Mouse (Mus musculus): Measurements from ENCODE around the gene Cacna1c. TPM values are rescaled to one million over a fixed set of nuclear protein-coding genes. Genes with fewer than 3 reads are reported as not detected.

Gene Cacna1c
- polyA plus RNA-seq, 1 experiment from 2014 or later, result 6.2 TPM

DNA sequence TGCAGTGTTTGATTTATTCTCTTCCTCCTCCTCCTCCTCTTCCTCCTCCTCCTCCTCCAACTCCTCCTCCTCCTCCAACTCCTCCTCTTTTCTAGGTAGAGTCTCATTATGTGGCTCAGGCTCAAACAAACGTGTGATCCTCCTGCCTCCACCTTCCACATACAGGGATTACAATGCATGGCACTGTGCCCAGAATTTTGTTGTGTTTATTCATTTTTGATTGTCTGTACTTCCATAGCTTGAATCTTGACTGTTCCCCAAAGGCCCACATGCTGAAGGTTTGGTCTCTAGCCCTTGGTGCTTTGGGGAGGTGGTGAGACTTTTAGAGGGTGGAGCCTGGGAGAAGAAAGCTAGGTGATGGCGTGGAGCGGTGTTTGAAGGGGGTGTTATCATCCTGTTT lies 383.7 kb downstream of the Cacna1c start:
- Histone ChIP-seq H3K4me1 (peaks cover 3% of the 10 kb centered on the region; the same call in 1 of the 2 replicates), H3K4me3 (replicated peaks) (no peak overlapping the region), H3K9ac (no peak overlapping the region), H3K27me3 (no peaks in the 10 kb centered on the region), H3K9me3 (no peaks in the 10 kb centered on the region), H3K36me3 (replicated peaks) (no peaks in the 10 kb centered on the region), H3K27ac (no peak overlapping the region), H3K4me2 (no peak overlapping the region)
- 78% methylated on average over 3 of the region's 3 CpGs for WGBS
- no peak for ATAC-seq (ENCODE audit: low FRiP score)

DNA sequence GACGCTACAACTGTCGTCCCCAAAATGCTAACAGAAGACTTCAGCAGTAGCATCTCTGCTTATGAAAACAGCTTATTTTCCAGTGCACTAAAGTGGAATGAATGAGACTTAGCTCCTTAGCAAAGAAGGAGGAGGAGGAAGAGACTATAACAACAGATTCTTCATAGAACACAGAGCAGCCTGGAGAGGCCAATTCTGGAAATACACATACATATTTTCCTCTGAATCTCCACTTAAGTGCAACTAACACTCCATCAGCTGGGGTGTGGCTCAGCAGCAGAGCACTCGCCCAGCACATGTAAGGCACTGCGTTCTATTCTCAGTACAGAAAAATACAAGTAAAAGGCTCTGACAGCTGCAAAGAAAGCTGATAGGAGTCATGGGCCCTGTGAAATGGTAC lies 384.2 kb downstream of the Cacna1c start:
- H3K4me3 ChIP-seq (replicated peaks), result no peak overlapping the region
- WGBS, result 87% methylated on average over 4 of the region's 4 CpGs
- ATAC-seq (ENCODE audit: low FRiP score), result no peak
- H3K9ac ChIP-seq, result no peak overlapping the region
- H3K36me3 ChIP-seq (replicated peaks), result no peaks in the 10 kb centered on the region
- no peaks in the 10 kb centered on the region for H3K27me3 ChIP-seq
- H3K4me1 ChIP-seq, result peaks cover 3% of the 10 kb centered on the region; the same call in 1 of the 2 replicates
- H3K9me3 ChIP-seq, result no peaks in the 10 kb centered on the region
- no peak overlapping the region for H3K4me2 ChIP-seq
- H3K27ac ChIP-seq, result no peak overlapping the region

DNA sequence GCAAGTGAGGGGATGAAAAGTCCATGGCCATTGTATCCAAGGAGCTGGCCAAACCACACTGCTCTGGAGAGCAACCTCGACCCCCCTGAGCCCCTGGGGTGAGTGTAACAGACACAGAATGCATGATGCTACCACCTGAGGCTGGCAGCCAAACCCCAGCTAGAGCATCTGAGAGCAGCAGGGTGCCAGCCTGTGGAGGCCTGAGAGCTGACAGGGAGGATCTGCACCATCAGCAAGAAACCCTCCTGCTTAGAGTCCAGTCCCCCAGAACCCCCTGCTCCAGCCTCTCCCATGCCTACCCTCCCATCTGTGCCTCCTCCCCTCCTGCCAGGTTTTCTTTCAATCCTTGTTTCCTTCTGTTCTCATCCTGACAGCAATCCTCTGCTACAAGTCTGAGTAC lies 385.4 kb downstream of the Cacna1c start:
- Histone ChIP-seq H3K9me3 (no peaks in the 10 kb centered on the region), H3K4me2 (no peak overlapping the region), H3K36me3 (replicated peaks) (no peaks in the 10 kb centered on the region), H3K4me1 (peaks cover 3% of the 10 kb centered on the region; the same call in 1 of the 2 replicates), H3K27ac (no peak overlapping the region), H3K4me3 (replicated peaks) (no peak overlapping the region), H3K27me3 (no peaks in the 10 kb centered on the region), H3K9ac (no peak overlapping the region)
- 10% methylated on average over 1 of the region's 1 CpGs for WGBS
- ATAC-seq (ENCODE audit: low FRiP score), result no peak

DNA sequence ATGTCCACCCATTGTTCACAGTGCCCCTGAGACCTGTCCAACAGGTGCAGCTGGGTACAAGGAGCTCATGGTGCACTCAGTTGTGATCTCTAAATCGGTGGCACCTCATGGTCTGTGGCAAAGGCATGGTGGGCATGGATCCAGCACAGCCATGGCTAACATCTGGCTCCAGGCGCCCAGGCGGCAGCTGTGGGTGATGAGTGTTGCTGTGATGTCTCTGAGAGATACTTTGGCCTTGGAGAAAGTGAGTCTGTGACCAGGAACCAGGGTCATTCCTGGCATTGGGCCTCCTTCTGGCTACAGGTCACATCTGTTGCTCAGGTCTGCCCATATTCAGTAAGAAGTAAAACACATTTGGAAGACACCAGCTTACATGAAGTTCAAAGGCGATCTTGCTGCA lies 391.1 kb downstream of the Cacna1c start:
- H3K4me2 ChIP-seq, result no peak overlapping the region
- H3K27me3 ChIP-seq, result no peaks in the 10 kb centered on the region
- H3K27ac ChIP-seq, result no peak overlapping the region
- no peaks in the 10 kb centered on the region for H3K9me3 ChIP-seq
- no peak overlapping the region for H3K9ac ChIP-seq
- no peaks in the 10 kb centered on the region for H3K36me3 ChIP-seq (replicated peaks)
- ATAC-seq (ENCODE audit: low FRiP score), result no peak
- 92% methylated on average over 4 of the region's 4 CpGs for WGBS
- H3K4me3 ChIP-seq (replicated peaks), result no peak overlapping the region
- H3K4me1 ChIP-seq, result no peaks in the 10 kb centered on the region; the same call in 1 of the 2 replicates

DNA sequence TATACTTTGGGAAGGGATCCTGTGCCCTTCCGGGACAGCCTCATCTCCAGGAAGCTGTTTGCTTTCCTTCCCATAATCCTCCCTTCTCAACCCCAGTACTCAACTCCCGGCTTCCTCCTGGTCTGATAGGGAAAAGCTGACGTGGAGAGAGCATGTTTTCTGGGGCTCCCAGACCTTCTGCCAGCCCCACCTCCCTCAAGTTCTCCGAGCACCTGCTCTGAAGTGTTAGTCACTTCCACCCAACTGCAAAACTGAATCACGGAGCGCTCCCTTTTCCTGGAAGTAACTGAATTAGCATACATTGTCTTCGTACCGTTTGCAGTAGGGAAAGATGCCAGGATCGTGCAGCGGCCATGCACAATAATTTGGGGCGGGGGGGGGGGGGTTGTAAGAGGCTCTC lies 393.9 kb downstream of the Cacna1c start:
- H3K9me3 ChIP-seq, result no peaks in the 10 kb centered on the region
- no peak overlapping the region for H3K9ac ChIP-seq
- H3K4me2 ChIP-seq, result no peak overlapping the region
- 64% methylated on average over 11 of the region's 11 CpGs for WGBS
- no peaks in the 10 kb centered on the region; the same call in 1 of the 2 replicates for H3K4me1 ChIP-seq
- no peaks in the 10 kb centered on the region for H3K27me3 ChIP-seq
- no peak overlapping the region for H3K4me3 ChIP-seq (replicated peaks)
- H3K36me3 ChIP-seq (replicated peaks), result no peaks in the 10 kb centered on the region
- H3K27ac ChIP-seq, result no peak overlapping the region
- ATAC-seq (ENCODE audit: low FRiP score), result no peak

DNA sequence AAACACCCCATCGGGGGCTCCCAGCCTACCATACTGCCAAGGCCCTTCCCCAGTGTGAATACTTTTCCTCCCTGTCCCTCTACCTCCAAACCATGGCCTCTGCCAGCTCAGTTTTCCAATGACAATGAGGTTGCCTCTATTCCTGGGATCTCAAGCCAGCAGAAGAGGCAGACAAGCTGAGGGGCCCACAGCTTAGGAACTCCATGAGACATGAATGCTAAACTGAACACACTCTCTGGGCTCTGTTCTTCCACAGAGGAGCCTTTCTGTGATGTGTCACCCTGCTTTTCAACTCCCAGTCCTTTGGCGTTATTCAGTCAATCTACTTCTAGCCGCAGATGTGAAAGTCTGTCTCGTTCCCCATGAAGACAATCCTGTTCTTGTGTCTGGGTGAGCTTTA lies 399.8 kb downstream of the Cacna1c start:
- Histone ChIP-seq H3K27me3 (no peaks in the 10 kb centered on the region), H3K36me3 (replicated peaks) (no peaks in the 10 kb centered on the region), H3K9me3 (no peaks in the 10 kb centered on the region), H3K4me2 (no peak overlapping the region), H3K4me3 (replicated peaks) (no peak overlapping the region), H3K27ac (no peak overlapping the region), H3K9ac (no peak overlapping the region), H3K4me1 (peaks cover 10% of the 10 kb centered on the region)
- WGBS, result 91% methylated on average over 4 of the region's 4 CpGs
- ATAC-seq (ENCODE audit: low FRiP score), result no peak

DNA sequence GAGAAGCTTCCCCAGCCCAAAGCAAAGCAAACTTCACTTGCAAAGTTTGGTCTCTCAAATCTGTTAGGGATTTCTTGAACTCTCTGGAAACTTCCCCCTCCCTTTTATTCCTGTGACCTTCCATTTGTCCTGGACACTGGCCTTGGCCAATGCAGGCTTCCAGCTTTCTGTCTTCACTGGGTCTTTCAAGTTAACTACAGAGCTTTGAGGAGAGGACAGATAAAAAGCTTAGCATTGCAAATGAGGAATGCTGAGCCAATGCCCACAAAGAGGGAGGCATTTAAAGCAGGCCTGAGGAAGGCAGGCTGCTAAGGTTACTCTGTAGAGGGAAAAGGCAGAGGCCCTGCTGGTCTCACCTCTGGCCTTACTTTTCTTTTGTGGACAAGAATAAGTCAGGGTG lies 400.5 kb downstream of the Cacna1c start:
- Histone ChIP-seq H3K36me3 (replicated peaks) (no peaks in the 10 kb centered on the region), H3K4me3 (replicated peaks) (no peak overlapping the region), H3K9me3 (no peaks in the 10 kb centered on the region), H3K27ac (no peak overlapping the region), H3K27me3 (no peaks in the 10 kb centered on the region), H3K4me1 (peaks cover 10% of the 10 kb centered on the region), H3K4me2 (no peak overlapping the region), H3K9ac (no peak overlapping the region)
- ATAC-seq (ENCODE audit: low FRiP score), result no peak

DNA sequence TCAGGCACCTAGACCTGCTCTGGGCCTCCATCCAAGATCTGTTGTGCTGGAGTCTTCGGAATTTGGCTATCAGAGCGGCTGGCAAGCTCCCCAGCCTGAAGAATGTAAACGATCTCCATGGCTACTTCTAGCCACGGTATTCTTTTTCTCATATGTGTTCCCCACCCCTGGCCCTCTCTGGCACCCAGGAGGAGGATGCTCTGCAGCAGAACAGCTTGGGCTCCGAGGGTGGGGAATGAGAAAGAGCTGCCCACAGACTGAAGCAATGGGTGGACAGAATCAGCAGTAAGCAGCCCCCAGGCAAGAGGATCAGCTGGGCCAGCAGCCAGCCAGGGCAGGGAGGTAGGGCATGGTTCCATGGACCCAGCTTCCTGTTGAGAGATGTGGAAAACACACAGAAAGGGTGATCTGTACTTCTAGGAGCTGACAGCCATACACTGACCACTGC lies 404.3 kb downstream of the Cacna1c start:
- Histone ChIP-seq H3K9me3 (no peaks in the 10 kb centered on the region), H3K27me3 (no peaks in the 10 kb centered on the region), H3K4me2 (no peak overlapping the region), H3K36me3 (replicated peaks) (no peaks in the 10 kb centered on the region), H3K4me3 (replicated peaks) (no peak overlapping the region), H3K4me1 (peaks cover 10% of the 10 kb centered on the region; the same call in 1 of the 2 replicates), H3K9ac (no peak overlapping the region), H3K27ac (peak overlapping the region; percentile 56)
- no peak for ATAC-seq (ENCODE audit: low FRiP score)
- 62% methylated on average over 5 of the region's 5 CpGs for WGBS

DNA sequence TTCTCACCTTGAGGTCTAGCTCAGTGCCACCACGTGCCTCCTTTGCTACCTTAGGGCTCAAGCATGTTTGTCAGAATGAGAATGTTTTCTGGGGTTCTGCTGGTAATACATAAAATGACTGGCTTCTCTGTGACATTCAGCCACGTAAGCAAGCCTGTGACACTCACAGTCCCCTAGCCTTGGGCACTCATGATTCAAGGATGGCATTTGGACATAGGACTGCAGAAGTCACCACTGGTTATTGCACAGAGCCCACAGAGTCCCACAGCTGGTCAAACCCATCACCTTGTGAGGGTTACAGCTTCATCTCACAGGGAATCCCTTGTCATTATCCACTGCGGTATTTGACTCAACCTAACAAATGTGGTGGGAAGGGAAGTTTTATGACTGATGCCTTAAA lies 408.3 kb downstream of the Cacna1c start:
- ATAC-seq (ENCODE audit: low FRiP score), result no peak

DNA sequence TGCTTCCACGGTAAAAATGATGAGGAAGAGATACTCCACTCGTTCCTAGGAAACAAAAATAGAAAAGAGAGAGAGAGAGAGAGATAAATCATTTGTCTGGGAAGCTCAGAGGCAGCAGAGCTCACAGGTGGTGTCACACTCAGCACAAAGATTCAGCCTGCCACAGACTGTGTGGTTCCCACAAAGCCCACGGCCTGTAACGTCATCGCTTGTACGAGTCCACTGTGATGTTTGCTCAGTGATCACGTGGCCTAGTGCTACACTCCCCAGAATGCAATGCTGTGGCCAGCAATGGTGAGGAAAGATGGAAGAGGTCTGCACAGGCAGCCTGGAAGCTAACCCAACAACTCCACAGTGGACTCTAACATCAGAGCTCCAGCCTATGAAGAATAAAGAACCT lies 415.9 kb downstream of the Cacna1c start:
- ATAC-seq (ENCODE audit: low FRiP score), result no peak

More for the DNA sequence above, 408.3 kb downstream of the Cacna1c start:
- 84% methylated on average over 3 of the region's 3 CpGs for WGBS
- H3K36me3 ChIP-seq (replicated peaks), result no peaks in the 10 kb centered on the region
- H3K4me2 ChIP-seq, result no peak overlapping the region
- H3K4me1 ChIP-seq, result peaks cover 5% of the 10 kb centered on the region; the same call in 1 of the 2 replicates
- no peak overlapping the region for H3K9ac ChIP-seq
- H3K4me3 ChIP-seq (replicated peaks), result no peak overlapping the region
- no peaks in the 10 kb centered on the region for H3K9me3 ChIP-seq
- H3K27me3 ChIP-seq, result no peaks in the 10 kb centered on the region
- no peak overlapping the region for H3K27ac ChIP-seq

DNA sequence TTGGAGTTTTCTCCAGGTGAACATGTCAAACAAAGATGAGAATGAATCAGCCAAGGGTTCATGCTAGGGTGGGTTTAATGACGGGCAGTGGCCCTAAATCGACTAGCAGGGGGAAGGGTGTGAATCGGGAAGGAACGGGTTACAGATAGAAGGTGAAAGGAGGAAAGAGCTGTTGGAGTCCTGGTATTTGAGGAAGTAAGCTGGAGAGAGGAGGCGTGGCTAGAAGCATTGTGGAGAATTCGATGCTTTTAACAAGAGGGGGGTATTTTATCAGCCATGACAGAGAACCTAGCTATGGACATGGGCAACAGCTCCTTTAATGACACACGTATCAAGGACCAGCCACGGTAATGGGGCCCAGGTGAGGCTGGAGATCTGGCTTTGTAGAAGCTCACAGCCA lies 417.0 kb downstream of the Cacna1c start:
- no peaks in the 10 kb centered on the region for H3K36me3 ChIP-seq (replicated peaks)
- 0 out of 2 replicates have a peak, but pooled peaks cover 3% of the 10 kb centered on the region for H3K9me3 ChIP-seq
- no peak overlapping the region for H3K27ac ChIP-seq
- ATAC-seq (ENCODE audit: low FRiP score), result no peak
- H3K4me2 ChIP-seq, result no peak overlapping the region
- H3K4me3 ChIP-seq (replicated peaks), result no peak overlapping the region
- WGBS, result 88% methylated on average over 8 of the region's 8 CpGs
- H3K4me1 ChIP-seq, result no peaks in the 10 kb centered on the region
- no peaks in the 10 kb centered on the region for H3K27me3 ChIP-seq
- no peak overlapping the region for H3K9ac ChIP-seq

More for the DNA sequence above, 415.9 kb downstream of the Cacna1c start:
- Histone ChIP-seq H3K4me2 (no peak overlapping the region), H3K27me3 (no peaks in the 10 kb centered on the region), H3K36me3 (replicated peaks) (no peaks in the 10 kb centered on the region), H3K4me3 (replicated peaks) (no peak overlapping the region), H3K9me3 (0 out of 2 replicates have a peak, but pooled peaks cover under 1% of the 10 kb centered on the region), H3K4me1 (no peaks in the 10 kb centered on the region), H3K9ac (no peak overlapping the region), H3K27ac (no peak overlapping the region)
- WGBS, result 86% methylated on average over 7 of the region's 7 CpGs

DNA sequence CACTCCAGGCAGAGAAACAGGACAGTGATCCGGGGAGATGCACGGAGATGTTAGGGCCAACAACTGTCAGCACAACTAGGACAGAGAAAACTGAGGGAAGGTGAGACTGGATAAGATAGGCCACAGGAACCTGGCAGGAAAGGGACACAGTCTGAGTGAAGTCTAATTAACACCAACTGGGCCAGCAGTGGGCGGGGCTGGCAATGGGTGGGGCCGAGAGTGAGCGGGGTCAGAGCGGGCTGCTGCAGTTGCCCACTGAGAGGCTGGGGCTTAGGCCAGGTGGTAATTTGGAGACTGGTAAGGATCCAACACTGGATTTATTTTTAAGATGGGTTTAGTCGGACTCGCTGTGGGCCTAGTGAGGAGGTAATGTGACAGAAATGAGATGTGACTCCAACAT lies 418.8 kb downstream of the Cacna1c start:
- no peaks in the 10 kb centered on the region for H3K27me3 ChIP-seq
- H3K27ac ChIP-seq, result no peak overlapping the region
- H3K4me2 ChIP-seq, result no peak overlapping the region
- 76% methylated on average over 8 of the region's 8 CpGs for WGBS
- no peak; the same call in 1 of the 2 replicates for ATAC-seq (ENCODE audit: low FRiP score)
- no peaks in the 10 kb centered on the region for H3K4me1 ChIP-seq
- no peaks in the 10 kb centered on the region for H3K36me3 ChIP-seq (replicated peaks)
- 0 out of 2 replicates have a peak, but pooled peaks cover 3% of the 10 kb centered on the region for H3K9me3 ChIP-seq
- no peak overlapping the region for H3K4me3 ChIP-seq (replicated peaks)
- no peak overlapping the region for H3K9ac ChIP-seq

DNA sequence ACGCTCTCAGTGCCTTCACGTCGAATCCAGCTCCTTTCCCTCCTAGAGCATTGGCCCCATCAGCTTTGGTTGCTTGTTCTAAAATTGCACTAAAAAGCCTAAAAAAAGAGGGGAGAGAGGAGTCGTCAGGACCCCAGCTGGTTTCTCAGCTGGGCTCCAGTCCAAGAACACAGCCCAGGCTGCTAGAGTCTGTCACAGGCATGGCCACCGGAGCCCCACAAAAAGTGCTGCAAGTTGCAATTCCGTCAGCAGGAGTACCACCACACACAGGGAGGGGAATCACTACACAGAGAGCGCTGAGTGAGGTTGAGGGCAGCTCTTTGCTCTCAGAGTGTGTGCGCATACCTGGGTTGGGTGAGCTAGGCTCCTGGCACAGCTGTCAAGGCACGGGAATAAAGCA lies 419.8 kb downstream of the Cacna1c start:
- 85% methylated on average over 9 of the region's 9 CpGs for WGBS

More for the DNA sequence above, 419.8 kb downstream of the Cacna1c start:
- H3K9me3 ChIP-seq, result 0 out of 2 replicates have a peak, but pooled peaks cover 3% of the 10 kb centered on the region
- H3K36me3 ChIP-seq (replicated peaks), result no peaks in the 10 kb centered on the region
- H3K27me3 ChIP-seq, result no peaks in the 10 kb centered on the region
- no peak overlapping the region for H3K9ac ChIP-seq
- no peaks in the 10 kb centered on the region for H3K4me1 ChIP-seq
- no peak for ATAC-seq (ENCODE audit: low FRiP score)
- H3K27ac ChIP-seq, result no peak overlapping the region
- H3K4me2 ChIP-seq, result no peak overlapping the region
- H3K4me3 ChIP-seq (replicated peaks), result no peak overlapping the region

Measured in forebrain, embryonic 12.5 days (tissue).